Mouse (Mus musculus): ENCODE measurements around the gene Ctps2. TPM values are rescaled to one million over a fixed set of nuclear protein-coding genes. Genes with fewer than 3 reads are reported as not detected.
"Not testable (repeated sequence)": the region's sequence is repeated elsewhere in the genome, so short reads cannot be mapped to it uniquely, and the experiment has no call there.

Gene Ctps2
- 95.8 and 104 TPM in 2 replicates for polyA plus RNA-seq (2015; fragmentation: Nextera tagmentation; extraction: Ambion mirVana)

DNA sequence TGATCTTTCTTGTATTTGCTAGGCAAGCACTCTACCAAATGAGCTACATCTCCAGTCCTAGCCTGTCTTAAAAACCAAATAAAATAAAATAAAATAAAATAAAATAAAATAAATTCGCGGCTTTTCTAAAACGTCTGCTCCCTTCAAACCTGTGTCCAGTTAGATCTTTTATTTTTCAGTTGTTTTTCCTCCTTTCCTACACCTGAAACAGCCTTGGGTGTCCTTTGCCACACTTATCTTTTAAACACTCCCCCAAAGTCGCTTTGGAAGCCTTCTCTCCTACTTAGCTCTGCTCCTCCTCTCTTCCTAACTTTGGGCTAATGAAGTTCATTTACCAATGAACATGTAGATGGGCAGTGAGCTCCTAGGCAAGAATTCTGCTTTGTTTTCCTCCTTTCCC lies at the start of gene Ctps2:
Gene Ctps2, plus strand, starts transcription at position 301 of the 400 bp plus-strand sequence.
- Histone ChIP-seq H3K4me3 (ENCODE audit: low read length) (peak within 1 kb of the TSS; percentile 62), H3K9me3 (ENCODE audit: low read length) (no peaks in the 10 kb centered on the region), H3K4me1 (ENCODE audit: insufficient read depth, low read length) (peaks cover 5% of the 10 kb centered on the region), H3K27ac (ENCODE audit: low read length) (peak within 1 kb of the TSS; percentile 90), H3K27me3 (ENCODE audit: insufficient read depth, low read length) (peaks cover 2% of the 10 kb centered on the region; the same call in 1 of the 2 replicates), H3K4me2 (replicated peaks; ENCODE audit: low read depth, low read length) (peak within 1 kb of the TSS; percentile 61), H3K36me3 (ENCODE audit: insufficient read depth, low read length) (no peaks in the 10 kb centered on the region), H3K9ac (replicated peaks; ENCODE audit: low read length) (peak within 1 kb of the TSS; percentile 71)
- WGBS, result 29% methylated on average over 4 of the region's 4 CpGs
- ATAC-seq (ENCODE audit: low FRiP score, low TSS enrichment), result no peak

DNA sequence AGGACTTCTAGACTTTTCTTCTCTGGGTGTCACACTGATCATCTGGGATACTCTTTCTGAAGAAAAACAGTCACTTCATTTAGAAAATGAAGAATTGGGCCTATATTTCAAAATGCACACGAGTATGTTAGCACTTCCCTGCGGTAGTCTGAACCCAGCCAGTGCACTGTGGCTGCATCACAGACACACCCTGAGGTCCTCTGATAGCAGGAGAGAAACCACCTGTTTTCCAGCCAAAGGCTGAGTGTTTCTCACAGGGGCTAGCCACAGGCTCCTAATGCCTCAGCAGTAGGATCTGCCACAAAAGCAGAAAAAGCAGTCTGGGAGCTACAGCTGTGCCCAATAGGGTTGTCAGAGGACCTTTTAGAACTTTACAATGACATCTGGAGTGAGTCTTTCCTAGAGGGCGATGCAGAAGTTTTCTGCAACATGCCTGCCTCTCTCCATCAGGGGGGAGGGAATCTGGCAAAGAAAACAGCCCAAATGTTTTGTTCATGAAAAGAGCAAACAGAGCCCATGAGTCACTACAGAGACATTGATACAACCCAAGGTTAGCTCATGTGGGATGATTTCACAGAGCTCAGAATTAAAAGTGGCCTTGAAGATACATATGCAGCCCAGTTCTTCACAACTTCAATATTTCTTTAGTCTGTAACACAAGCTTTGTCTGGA lies 32.6 kb upstream of the Ctps2 start:
- Histone ChIP-seq H3K4me1 (ENCODE audit: insufficient read depth, low read length) (no peaks in the 10 kb centered on the region), H3K27me3 (ENCODE audit: insufficient read depth, low read length) (no peaks in the 10 kb centered on the region; the same call in 1 of the 2 replicates), H3K36me3 (ENCODE audit: insufficient read depth, low read length) (no peaks in the 10 kb centered on the region), H3K27ac (ENCODE audit: low read length) (no peak overlapping the region), H3K9me3 (ENCODE audit: low read length) (no peaks in the 10 kb centered on the region), H3K4me3 (ENCODE audit: low read length) (no peak overlapping the region), H3K4me2 (replicated peaks; ENCODE audit: low read depth, low read length) (no peak overlapping the region), H3K9ac (replicated peaks; ENCODE audit: low read length) (no peak overlapping the region)
- 76% methylated on average over 3 of the region's 3 CpGs for WGBS
- ATAC-seq (ENCODE audit: low FRiP score, low TSS enrichment), result no peak

DNA sequence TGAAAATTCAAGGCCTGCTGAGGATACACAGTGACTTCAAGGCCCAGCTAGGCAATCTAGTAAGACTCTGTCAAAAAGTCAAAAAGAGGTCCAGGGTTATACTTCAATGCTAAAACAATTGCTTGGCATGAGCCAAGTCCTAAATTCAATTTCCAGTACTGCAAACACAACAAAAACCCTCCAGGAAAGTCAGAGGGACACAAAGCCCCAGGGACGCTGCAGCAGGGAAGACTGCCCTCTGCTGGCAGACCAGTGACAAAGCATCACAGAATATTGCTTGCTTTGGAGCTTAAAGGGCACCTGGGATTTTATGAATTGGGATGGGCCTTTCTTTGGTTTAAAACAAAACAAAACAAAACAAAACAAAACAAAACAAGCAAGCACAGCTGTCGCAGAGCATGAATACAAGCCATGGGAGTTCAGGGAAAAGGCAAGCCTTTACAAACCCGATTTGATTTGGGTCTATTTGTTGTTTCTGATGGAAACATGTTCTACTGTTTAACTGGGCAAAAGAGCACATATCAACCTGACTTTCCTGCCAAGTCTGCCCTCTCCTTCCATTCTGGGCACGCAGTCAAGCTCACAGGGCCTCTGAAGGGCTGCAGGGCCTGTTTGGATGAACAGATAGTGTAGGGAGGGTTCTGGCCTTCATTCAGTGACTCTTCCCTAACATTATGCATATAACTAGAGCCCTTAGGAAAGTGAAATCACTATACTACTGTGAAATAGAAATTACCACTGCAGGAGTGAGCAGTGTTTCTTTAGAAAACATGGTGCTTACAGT lies 29.1 kb upstream of the Ctps2 start:
- H3K36me3 ChIP-seq (ENCODE audit: insufficient read depth, low read length), result 0 out of 2 replicates have a peak, but pooled peaks cover 3% of the 10 kb centered on the region
- no peak overlapping the region for H3K27ac ChIP-seq (ENCODE audit: low read length)
- H3K9me3 ChIP-seq (ENCODE audit: low read length), result no peaks in the 10 kb centered on the region
- WGBS, result 41% methylated on average over 4 of the region's 4 CpGs
- H3K4me1 ChIP-seq (ENCODE audit: insufficient read depth, low read length), result no peaks in the 10 kb centered on the region
- peaks cover 3% of the 10 kb centered on the region; the same call in 1 of the 2 replicates for H3K27me3 ChIP-seq (ENCODE audit: insufficient read depth, low read length)
- H3K4me2 ChIP-seq (replicated peaks; ENCODE audit: low read depth, low read length), result no peak overlapping the region
- H3K9ac ChIP-seq (replicated peaks; ENCODE audit: low read length), result no peak overlapping the region
- no peak overlapping the region for H3K4me3 ChIP-seq (ENCODE audit: low read length)
- ATAC-seq (ENCODE audit: low FRiP score, low TSS enrichment), result no peak

DNA sequence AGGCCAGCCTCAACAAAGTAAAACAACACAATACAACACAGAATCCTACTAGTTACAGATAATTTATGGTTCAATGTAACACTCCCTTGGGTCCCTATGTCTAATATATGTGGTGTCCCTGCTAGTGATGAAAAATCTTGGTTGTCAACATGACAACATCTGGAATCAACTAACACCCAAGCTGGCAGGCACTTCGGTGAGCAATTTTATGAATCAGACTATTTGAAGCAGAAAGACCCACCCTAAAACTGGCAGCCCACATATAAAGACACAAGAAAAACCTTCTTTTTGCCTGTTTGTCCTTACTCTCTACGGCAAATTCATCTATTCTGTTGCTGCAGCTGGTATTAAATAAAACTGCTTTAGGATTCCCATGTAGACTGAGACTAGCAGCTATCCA lies 27.3 kb upstream of the Ctps2 start:
- Histone ChIP-seq H3K4me3 (ENCODE audit: low read length) (no peak overlapping the region), H3K4me2 (replicated peaks; ENCODE audit: low read depth, low read length) (no peak overlapping the region), H3K27me3 (ENCODE audit: insufficient read depth, low read length) (peaks cover 3% of the 10 kb centered on the region; the same call in 1 of the 2 replicates), H3K9ac (replicated peaks; ENCODE audit: low read length) (no peak overlapping the region), H3K36me3 (ENCODE audit: insufficient read depth, low read length) (0 out of 2 replicates have a peak, but pooled peaks cover 9% of the 10 kb centered on the region), H3K4me1 (ENCODE audit: insufficient read depth, low read length) (no peaks in the 10 kb centered on the region), H3K27ac (ENCODE audit: low read length) (no peak overlapping the region), H3K9me3 (ENCODE audit: low read length) (no peaks in the 10 kb centered on the region)
- ATAC-seq (ENCODE audit: low FRiP score, low TSS enrichment), result no peak
- WGBS, result 95% methylated on average over 2 of the region's 2 CpGs

DNA sequence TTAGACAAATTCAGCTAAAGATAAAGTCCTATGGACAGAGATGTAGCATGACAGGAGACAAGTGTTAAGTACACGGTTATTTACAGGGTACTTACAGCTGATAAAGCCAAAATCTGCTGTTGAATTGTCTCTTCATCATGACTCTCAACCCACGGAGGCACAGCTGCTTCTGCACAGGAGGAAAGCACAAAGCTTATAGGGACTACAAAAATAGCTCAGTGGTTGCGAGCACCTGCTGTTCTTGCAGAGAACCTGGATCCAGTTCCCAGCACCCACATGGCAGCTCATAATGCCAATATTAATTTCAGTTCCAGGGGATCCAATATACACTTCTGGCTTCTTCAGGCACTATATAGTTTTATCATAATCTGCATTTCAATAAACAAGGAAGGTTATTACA lies 22.8 kb upstream of the Ctps2 start:
- H3K4me2 ChIP-seq (replicated peaks; ENCODE audit: low read depth, low read length), result no peak overlapping the region
- ATAC-seq (ENCODE audit: low FRiP score, low TSS enrichment), result no peak
- H3K9ac ChIP-seq (replicated peaks; ENCODE audit: low read length), result no peak overlapping the region
- 84% methylated on average over 3 of the region's 3 CpGs for WGBS
- 0 out of 2 replicates have a peak, but pooled peaks cover 9% of the 10 kb centered on the region for H3K36me3 ChIP-seq (ENCODE audit: insufficient read depth, low read length)
- no peaks in the 10 kb centered on the region for H3K9me3 ChIP-seq (ENCODE audit: low read length)
- no peak overlapping the region for H3K4me3 ChIP-seq (ENCODE audit: low read length)
- H3K27ac ChIP-seq (ENCODE audit: low read length), result no peak overlapping the region
- H3K4me1 ChIP-seq (ENCODE audit: insufficient read depth, low read length), result no peaks in the 10 kb centered on the region
- peaks cover 3% of the 10 kb centered on the region; the same call in 1 of the 2 replicates for H3K27me3 ChIP-seq (ENCODE audit: insufficient read depth, low read length)

DNA sequence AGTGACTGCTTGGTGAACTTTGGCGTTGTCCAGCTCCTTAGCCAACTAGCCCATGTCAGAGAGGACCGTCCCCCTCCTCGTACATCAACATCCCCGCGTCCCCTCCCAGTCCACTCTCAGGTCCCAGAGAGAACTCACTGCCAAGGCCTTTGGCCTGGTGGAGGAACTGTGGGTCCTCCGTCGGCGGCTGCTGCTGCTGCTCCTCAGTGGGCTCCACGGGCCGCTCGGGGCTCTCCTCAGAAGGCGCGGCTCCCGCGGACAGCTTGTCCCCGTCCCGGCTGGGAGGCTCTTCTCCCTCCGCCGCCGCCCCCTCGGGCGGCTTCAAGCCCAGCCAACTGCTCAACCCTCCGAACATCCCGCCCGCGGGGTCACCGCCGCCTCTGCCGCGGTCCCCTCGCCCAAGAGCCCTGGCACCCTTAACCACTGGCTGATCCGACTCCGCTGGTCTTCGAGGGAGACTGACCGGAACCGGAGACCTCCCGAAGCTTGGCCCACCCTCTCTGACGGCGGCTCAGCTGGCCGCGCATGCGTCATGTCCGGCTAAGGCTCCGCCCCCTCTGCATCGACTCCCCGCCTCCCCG lies 13.0 kb upstream of the Ctps2 start, which contains the start of gene Syap1:
Gene Syap1, minus strand, starts transcription at position 517 of the 581 bp plus-strand sequence.
- Histone ChIP-seq H3K36me3 (ENCODE audit: insufficient read depth, low read length) (no peaks in the 10 kb centered on the region), H3K4me3 (ENCODE audit: low read length) (peak within 1 kb of the TSS; percentile 71), H3K4me1 (ENCODE audit: insufficient read depth, low read length) (peaks cover 3% of the 10 kb centered on the region; the same call in 1 of the 2 replicates), H3K27ac (ENCODE audit: low read length) (peak within 1 kb of the TSS; percentile 63; the same call in 1 of the 2 replicates), H3K4me2 (replicated peaks; ENCODE audit: low read depth, low read length) (peak within 1 kb of the TSS; percentile 51), H3K9me3 (ENCODE audit: low read length) (no peaks in the 10 kb centered on the region), H3K27me3 (ENCODE audit: insufficient read depth, low read length) (no peaks in the 10 kb centered on the region), H3K9ac (replicated peaks; ENCODE audit: low read length) (peak within 1 kb of the TSS; percentile 78)
- peak; percentile 98 for ATAC-seq (ENCODE audit: low FRiP score, low TSS enrichment)
- 20% methylated on average over 43 of the region's 47 CpGs for WGBS

DNA sequence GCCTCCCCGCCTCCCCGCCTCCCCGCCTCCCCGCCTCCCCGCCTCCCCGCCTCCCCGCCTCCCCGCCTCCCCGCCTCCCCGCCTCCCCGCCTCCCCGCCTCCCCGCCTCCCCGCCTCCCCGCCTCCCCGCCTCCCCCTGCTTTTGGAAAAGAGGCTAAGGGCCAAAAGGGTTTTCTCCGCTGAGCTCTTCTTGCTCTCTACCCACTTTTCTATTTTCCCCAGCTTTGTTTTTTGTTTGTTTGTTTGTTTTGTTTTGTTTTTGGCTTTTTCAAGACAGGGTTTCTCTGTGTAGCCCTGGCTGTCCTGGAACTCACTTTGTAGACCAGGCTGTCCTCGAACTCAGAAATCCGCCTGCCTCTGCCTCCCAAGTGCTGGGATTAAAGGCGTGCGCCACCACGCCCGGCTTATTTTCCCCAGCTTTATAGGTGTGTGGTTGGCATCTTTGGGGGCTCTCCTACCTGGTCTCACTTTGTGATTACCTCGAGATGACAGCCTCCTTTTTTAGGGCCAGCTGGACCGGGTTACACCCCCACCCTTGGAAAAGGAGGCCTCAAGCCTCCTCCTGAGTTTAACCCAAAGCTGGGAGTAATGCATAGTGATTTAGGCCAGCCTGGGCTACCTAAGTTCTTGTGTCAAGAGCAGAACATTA lies 12.3 kb upstream of the Ctps2 start:
- H3K9me3 ChIP-seq (ENCODE audit: low read length); H3K4me3 ChIP-seq (ENCODE audit: low read length); H3K36me3 ChIP-seq (ENCODE audit: insufficient read depth, low read length); H3K27me3 ChIP-seq (ENCODE audit: insufficient read depth, low read length); H3K27ac ChIP-seq (ENCODE audit: low read length); H3K4me1 ChIP-seq (ENCODE audit: insufficient read depth, low read length); H3K9ac ChIP-seq (replicated peaks; ENCODE audit: low read length): not testable (repeated sequence)
- peak; percentile 40 for ATAC-seq (ENCODE audit: low FRiP score, low TSS enrichment)
- 0 out of 2 replicates have a peak overlapping the region, but pooled peaks have one; percentile 4 for H3K4me2 ChIP-seq (replicated peaks; ENCODE audit: low read depth, low read length)
- WGBS, result 82% methylated on average over 8 of the region's 25 CpGs

DNA sequence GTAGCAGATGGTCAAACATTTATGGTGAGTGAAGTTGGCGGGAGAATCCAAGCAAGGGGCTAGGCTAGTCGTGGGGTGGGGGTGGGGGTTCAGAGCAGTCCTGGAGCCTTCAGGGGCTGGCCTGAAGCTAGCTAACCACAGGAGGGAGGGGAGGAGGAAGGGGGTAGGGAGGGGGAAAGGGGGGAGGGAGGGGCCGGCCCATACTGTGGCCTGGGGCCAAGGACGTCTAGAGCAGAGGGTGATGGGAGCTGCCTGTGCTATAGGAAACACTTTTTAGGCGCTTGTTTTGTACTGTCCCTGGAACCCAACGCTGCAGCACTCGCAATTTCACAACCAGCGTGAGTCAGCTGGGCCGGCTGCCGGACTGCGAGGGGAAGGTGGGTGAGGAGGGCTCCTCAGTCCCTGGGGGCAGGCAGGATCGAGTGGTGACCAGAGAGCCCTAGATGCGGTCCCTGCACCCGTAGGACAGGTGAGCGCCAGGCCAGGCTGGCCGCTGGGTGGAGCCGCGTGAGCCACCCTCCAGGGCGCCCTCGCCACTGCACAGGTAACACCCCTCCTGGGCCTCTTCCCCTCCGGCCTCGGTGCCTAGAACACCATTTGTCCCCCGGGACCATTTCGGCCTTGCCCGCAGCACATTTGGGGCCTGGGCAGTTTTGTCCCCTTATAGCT lies 467 bp downstream of the Ctps2 start:
- Histone ChIP-seq H3K4me2 (replicated peaks; ENCODE audit: low read depth, low read length) (peak overlapping the region; percentile 61), H3K27ac (ENCODE audit: low read length) (peak overlapping the region; percentile 90), H3K27me3 (ENCODE audit: insufficient read depth, low read length) (peaks cover 2% of the 10 kb centered on the region; the same call in 1 of the 2 replicates), H3K4me1 (ENCODE audit: insufficient read depth, low read length) (peaks cover 5% of the 10 kb centered on the region), H3K36me3 (ENCODE audit: insufficient read depth, low read length) (no peaks in the 10 kb centered on the region), H3K9ac (replicated peaks; ENCODE audit: low read length) (peak overlapping the region; percentile 71), H3K9me3 (ENCODE audit: low read length) (no peaks in the 10 kb centered on the region), H3K4me3 (ENCODE audit: low read length) (peak overlapping the region; percentile 62)
- 25% methylated on average over 25 of the region's 25 CpGs for WGBS
- ATAC-seq (ENCODE audit: low FRiP score, low TSS enrichment), result peak; percentile 93
